Mouse (Mus musculus) MEL (cell line): ENCODE measurements around the gene Prrc2b. TPM values are rescaled to one million over a fixed set of nuclear protein-coding genes. Genes with fewer than 3 reads are reported as not detected.

Experiments used
- DNase-seq: peaks from one replicate; pipeline ENCODE4 v3.0.0; 2011; ENCODE audit warnings: low read depth, low spot score
- H3K27ac ChIP-seq: 2 replicates; pipeline ENCODE4 v1.5.1; 2012; ENCODE audit warnings: low read depth, mild to moderate bottlenecking, control low read depth, low read length, moderate library complexity; ENCODE audit not compliant: control insufficient read depth
- H3K27me3 ChIP-seq, 2 experiments: fragments of 150-350 bp in 1 of 2; sonication (generic) in 1 of 2; 2 replicates each; pipeline ENCODE4 v1.6.1; 2012; ENCODE audit warnings: low read length in 2 of 2, mild to moderate bottlenecking in 2 of 2, improper control_type of control experiment in 1 of 2, moderate library complexity in 1 of 2; ENCODE audit not compliant: insufficient read depth in 2 of 2, control insufficient read depth in 1 of 2
- H3K36me3 ChIP-seq, 2 experiments: 2 replicates each; pipeline ENCODE4 v1.6.1; 2012 to 2014; ENCODE audit warnings: low read length in 2 of 2, improper control_type of control experiment in 1 of 2, inconsistent platforms in 1 of 2, mild to moderate bottlenecking in 1 of 2; ENCODE audit not compliant: insufficient read depth in 2 of 2, control insufficient read depth in 1 of 2
- H3K4me1 ChIP-seq, 2 experiments: fragments of 150-350 bp in 1 of 2; sonication (generic) in 1 of 2; 2 replicates each; pipeline ENCODE4 v1.6.1; 2012; ENCODE audit warnings: low read length in 2 of 2, improper control_type of control experiment in 1 of 2, mild to moderate bottlenecking in 1 of 2; ENCODE audit not compliant: insufficient read depth in 2 of 2, control insufficient read depth in 1 of 2
- H3K4me3 ChIP-seq, 2 experiments: fragments of 150-350 bp in 1 of 2; sonication (generic) in 1 of 2; 2 replicates each; pipeline ENCODE4 v1.5.1; 2012; ENCODE audit warnings: low read depth in 2 of 2, low read length in 2 of 2, mild to moderate bottlenecking in 2 of 2, moderate library complexity in 2 of 2, control low read depth in 1 of 2, improper control_type of control experiment in 1 of 2; ENCODE audit not compliant: control insufficient read depth in 1 of 2, insufficient read depth in 1 of 2
- H3K79me2 ChIP-seq: 2 replicates; pipeline ENCODE4 v1.6.1; 2012; ENCODE audit warnings: mild to moderate bottlenecking, low read length, moderate library complexity; ENCODE audit not compliant: control insufficient read depth, poor library complexity, insufficient read depth
- H3K9ac ChIP-seq: 2 replicates; pipeline ENCODE4 v1.6.1; 2012; ENCODE audit warnings: low read depth, mild to moderate bottlenecking, control low read depth, low read length, moderate library complexity; ENCODE audit not compliant: control insufficient read depth, poor library complexity, severe bottlenecking
- H3K9me3 ChIP-seq: fragments of 150-350 bp; sonication (generic); replicated peaks from 2 replicates; pipeline ENCODE4 v1.6.1; 2012; ENCODE audit warnings: mild to moderate bottlenecking, low read length, improper control_type of control experiment, moderate library complexity; ENCODE audit not compliant: insufficient read depth
- BHLHE40 ChIP-seq: IDR thresholded peaks from 2 replicates; pipeline ENCODE4 v1.6.1; 2012; ENCODE audit warnings: low read depth, mild to moderate bottlenecking, inconsistent platforms, low read length, improper control_type of control experiment, borderline replicate concordance
- CHD2 ChIP-seq: IDR thresholded peaks from 2 replicates; pipeline ENCODE4 v1.6.1; 2011; ENCODE audit warnings: low read length, improper control_type of control experiment
- E2F4 ChIP-seq: IDR thresholded peaks from 2 replicates; pipeline ENCODE4 v1.6.1; 2011; ENCODE audit warnings: low read depth, low read length, improper control_type of control experiment, borderline replicate concordance
- ELF1 ChIP-seq: IDR thresholded peaks from 2 replicates; pipeline ENCODE4 v1.6.1; 2014; ENCODE audit warnings: low read depth, mild to moderate bottlenecking, inconsistent platforms, low read length, improper control_type of control experiment, moderate library complexity
- EP300 ChIP-seq, 2 experiments: IDR thresholded peaks; 2 replicates each; pipeline ENCODE4 v1.6.1; 2011; ENCODE audit warnings: improper control_type of control experiment in 2 of 2, low read length in 2 of 2, low read depth in 1 of 2, mild to moderate bottlenecking in 1 of 2
- JUND ChIP-seq: IDR thresholded peaks from 2 replicates; pipeline ENCODE4 v1.6.1; 2011; ENCODE audit warnings: low read depth, mild to moderate bottlenecking, improper control_type of control experiment, low read length
- MAFK ChIP-seq: IDR thresholded peaks from 2 replicates; pipeline ENCODE4 v1.6.1; 2011; ENCODE audit warnings: low read depth, mild to moderate bottlenecking, low read length, improper control_type of control experiment, borderline replicate concordance
- MAX ChIP-seq: IDR thresholded peaks from 2 replicates; pipeline ENCODE4 v1.6.1; 2011; ENCODE audit warnings: low read length, improper control_type of control experiment
- MEF2A ChIP-seq: IDR thresholded peaks from 2 replicates; pipeline ENCODE4 v1.6.1; 2014; ENCODE audit warnings: low read depth, mild to moderate bottlenecking, inconsistent platforms, low read length, improper control_type of control experiment; ENCODE audit not compliant: poor library complexity, insufficient replicate concordance, severe bottlenecking; ENCODE audit errors: extremely low read depth
- MXI1 ChIP-seq: IDR thresholded peaks from 2 replicates; pipeline ENCODE4 v1.6.1; 2011; ENCODE audit warnings: mild to moderate bottlenecking, low read depth, low read length, improper control_type of control experiment
- MYC ChIP-seq: IDR thresholded peaks from 2 replicates; pipeline ENCODE4 v1.6.1; 2011; ENCODE audit warnings: low read depth, mild to moderate bottlenecking, low read length, improper control_type of control experiment, moderate library complexity
- NELFE ChIP-seq: IDR thresholded peaks from 2 replicates; pipeline ENCODE4 v1.6.1; 2011; ENCODE audit warnings: low read depth, low read length, improper control_type of control experiment
- POLR2AphosphoS5 ChIP-seq: IDR thresholded peaks from 2 replicates; pipeline ENCODE4 v1.6.1; 2012; ENCODE audit warnings: low read depth, borderline replicate concordance, mild to moderate bottlenecking, inconsistent platforms, low read length, moderate library complexity, mixed read lengths
- RAD21 ChIP-seq: IDR thresholded peaks from 2 replicates; pipeline ENCODE4 v1.6.1; 2011; ENCODE audit warnings: mild to moderate bottlenecking, low read depth, low read length, improper control_type of control experiment
- TBP ChIP-seq: IDR thresholded peaks from 2 replicates; pipeline ENCODE4 v1.8.0; 2011; ENCODE audit warnings: low read depth, low read length, improper control_type of control experiment
- TCF12 ChIP-seq: IDR thresholded peaks from 2 replicates; pipeline ENCODE4 v1.6.1; 2014; ENCODE audit warnings: low read depth, mild to moderate bottlenecking, inconsistent platforms, low read length, improper control_type of control experiment, moderate library complexity
- USF1 ChIP-seq: IDR thresholded peaks from 2 replicates; pipeline ENCODE4 v1.6.1; 2014; ENCODE audit warnings: low read depth, mild to moderate bottlenecking, inconsistent platforms, low read length, improper control_type of control experiment, moderate library complexity
- ZC3H11A ChIP-seq: IDR thresholded peaks from 2 replicates; pipeline ENCODE4 v1.6.1; 2012; ENCODE audit warnings: low read depth, mild to moderate bottlenecking, inconsistent platforms, low read length, improper control_type of control experiment
- polyA plus RNA-seq, 2 experiments: library from polyadenylated mRNA; stranded (reverse) in 1 of 2; unstranded in 1 of 2; fragments of >175 nt in 1 of 2; fragments of >200 nt in 1 of 2; gene quantifications; 2 replicates each; pipeline versions ENCODE4 v1.2.1 to v1.2.4; 2012; ENCODE audit warnings: low replicate concordance in 2 of 2, low read depth in 1 of 2; ENCODE audit not compliant: insufficient read length in 2 of 2, insufficient read depth in 1 of 2, missing spikeins in 1 of 2
- total RNA-seq: library from RNA; depleted of rRNA; stranded (reverse); fragments of 300-350 nt; gene quantifications from 2 replicates; pipeline ENCODE4 v1.2.3, GENCODE M21; 2012

Gene Prrc2b
- total and polyA plus RNA-seq, 3 experiments: 14.8 to 42.9 (median 42.2) TPM

- Histone ChIP-seq H3K79me2 (peaks cover 66% of the 10 kb centered on the region), H3K27ac (no peak overlapping the region), H3K4me3 (peak overlapping the region; percentile 69 to 100; a peak in 3 of 4 replicates), H3K27me3 (no peaks in the 10 kb centered on the region), H3K9ac (peak overlapping the region; percentile 94), H3K9me3 (no peaks in the 10 kb centered on the region), H3K4me1 (peaks cover 12 to 33% of the 10 kb centered on the region in 2 experiments), H3K36me3 (peaks cover 0 to 27% of the 10 kb centered on the region in 2 experiments; a peak in 2 of 4 replicates)
- no peak for TF ChIP-seq TBP
- TF ChIP-seq NELFE: no peak
- peak; percentile 48 for DNase-seq
These were observed 2.3 kb downstream of the Prrc2b start for GRCm38 (mm10) chr2:32153041-32153790.

DNA sequence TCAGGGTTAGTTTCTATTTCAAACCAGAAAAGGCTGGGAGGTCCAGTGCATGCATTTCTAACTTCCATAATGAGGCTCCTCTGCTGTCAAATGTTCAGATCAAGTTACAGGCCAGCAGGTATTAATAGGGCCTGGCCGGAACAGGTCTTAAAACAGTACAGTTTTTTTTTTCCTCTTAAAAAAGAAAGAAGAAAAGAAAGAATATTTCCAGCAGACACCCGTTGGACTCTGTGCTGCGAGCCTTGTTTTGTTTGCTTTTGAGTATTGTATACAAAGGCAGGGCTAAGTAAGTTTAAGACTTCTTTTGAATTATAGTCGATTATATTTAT is 2.9 kb downstream of the Prrc2b start:
- peaks cover 71% of the 10 kb centered on the region for H3K79me2 ChIP-seq
- no peaks in the 10 kb centered on the region for H3K9me3 ChIP-seq
- no peak overlapping the region for H3K9ac ChIP-seq
- no peak for DNase-seq
- TF ChIP-seq ELF1: no peak
- TF ChIP-seq TCF12: no peak
- no peak for TF ChIP-seq POLR2AphosphoS5
- no peak for TF ChIP-seq MAFK
- TF ChIP-seq TBP: no peak
- TF ChIP-seq MAX: no peak
- no peak for TF ChIP-seq ZC3H11A
- TF ChIP-seq RAD21: no peak
- TF ChIP-seq MXI1: no peak
- no peak for TF ChIP-seq JUND
- TF ChIP-seq USF1: no peak
- TF ChIP-seq CHD2: no peak
- no peak for TF ChIP-seq MYC
- no peak for TF ChIP-seq MEF2A
- no peak for TF ChIP-seq EP300 (IDR thresholded peaks at IDR 0.05; ENCODE audit: low read depth in 1 of 2, low read length in 2 of 2)
- TF ChIP-seq E2F4: no peak
- TF ChIP-seq BHLHE40: no peak
- H3K27ac ChIP-seq: no peak overlapping the region
- no peaks in the 10 kb centered on the region for H3K27me3 ChIP-seq
- peaks cover 0 to 27% of the 10 kb centered on the region in 2 experiments; a peak in 2 of 4 replicates for H3K36me3 ChIP-seq
- H3K4me3 ChIP-seq: no peak overlapping the region
- peaks cover 12 to 33% of the 10 kb centered on the region in 2 experiments for H3K4me1 ChIP-seq
